Mouse (Mus musculus) ES-CJ7 (cell line): ENCODE data around the gene Gpha2.
A peak's percentile ranks its signal among the peaks of the same experiment; 100 is the strongest.

Source experiments
- DNase-seq: peaks from one replicate; pipeline ENCODE4 v3.0.0; 2011; ENCODE audit warnings: low read depth, low spot score

Gpha2 gene

GRCm38 (mm10) chr19:6226135-6226534 lies at the start of gene Gpha2:
Gpha2 (plus strand) TSS chr19:6226380.
- peak; percentile 94 for DNase-seq

DNA sequence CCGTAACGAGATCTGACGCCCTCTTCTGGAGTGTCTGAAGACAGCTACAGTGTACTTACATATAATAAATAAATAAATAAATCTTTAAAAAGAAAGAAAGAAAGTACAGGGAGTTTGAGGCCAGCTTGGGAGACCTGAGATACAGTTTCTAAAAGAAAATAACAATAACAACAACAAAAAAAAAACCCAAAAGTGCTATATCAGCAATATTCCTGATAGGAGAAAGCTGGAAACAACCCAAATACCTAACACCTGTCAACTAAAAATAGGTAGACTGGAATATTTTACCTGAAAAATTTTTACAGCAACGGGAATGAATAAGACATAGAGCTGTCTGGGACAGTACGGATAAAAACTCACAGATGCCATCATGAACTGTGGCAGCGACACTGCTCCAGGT lies 47.4 kb upstream of the Gpha2 start:
- DNase-seq: no peak

DNA sequence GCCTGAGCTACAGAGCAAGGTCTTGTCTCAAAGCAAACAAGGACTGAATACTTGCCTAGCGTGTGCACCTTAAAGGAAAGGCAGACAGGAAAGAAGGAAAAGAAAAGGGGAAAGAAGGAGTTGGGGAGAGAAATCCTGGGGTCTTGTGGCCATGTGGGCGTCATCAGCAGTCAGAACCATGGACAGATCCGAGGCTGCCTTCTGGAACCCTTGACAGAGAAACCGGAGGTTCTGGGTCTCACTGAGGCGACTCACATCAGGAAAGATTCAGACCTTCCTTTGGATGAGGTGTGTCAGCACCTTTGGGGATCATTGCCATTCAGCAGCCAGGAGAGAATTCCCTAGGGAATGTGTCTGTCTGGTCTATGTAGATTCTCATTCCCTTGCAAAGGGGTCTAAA lies 44.6 kb upstream of the Gpha2 start:
- DNase-seq: peak; percentile 52

GRCm38 (mm10) chr19:6182534-6182933 lies 43.6 kb upstream of the Gpha2 start:
- no peak for DNase-seq

- peak; percentile 79 for DNase-seq
These were observed 42.0 kb upstream of the Gpha2 start, which contains the start of gene Majin for GRCm38 (mm10) chr19:6184131-6184530. Majin (plus strand) TSS chr19:6184388.

DNA sequence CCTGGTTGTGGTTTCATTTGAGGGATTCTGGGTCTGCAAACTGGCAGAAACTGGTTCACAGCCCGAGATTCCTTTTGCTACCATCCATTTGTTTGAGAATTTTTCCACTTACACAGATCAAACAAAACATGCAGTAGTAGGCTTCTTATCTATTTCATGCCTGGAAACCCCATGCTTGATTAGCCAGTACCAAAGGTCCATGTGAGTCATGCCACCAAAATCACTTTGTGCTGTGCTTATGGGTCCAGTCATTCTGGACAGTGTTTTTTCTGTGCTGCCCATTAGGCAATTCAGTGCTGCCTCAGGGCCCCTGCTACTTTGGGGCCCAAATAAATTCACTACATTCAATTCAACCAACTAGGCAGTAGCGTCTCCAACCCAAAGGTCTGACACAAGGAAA lies 21.9 kb upstream of the Gpha2 start:
- no peak for DNase-seq

DNA sequence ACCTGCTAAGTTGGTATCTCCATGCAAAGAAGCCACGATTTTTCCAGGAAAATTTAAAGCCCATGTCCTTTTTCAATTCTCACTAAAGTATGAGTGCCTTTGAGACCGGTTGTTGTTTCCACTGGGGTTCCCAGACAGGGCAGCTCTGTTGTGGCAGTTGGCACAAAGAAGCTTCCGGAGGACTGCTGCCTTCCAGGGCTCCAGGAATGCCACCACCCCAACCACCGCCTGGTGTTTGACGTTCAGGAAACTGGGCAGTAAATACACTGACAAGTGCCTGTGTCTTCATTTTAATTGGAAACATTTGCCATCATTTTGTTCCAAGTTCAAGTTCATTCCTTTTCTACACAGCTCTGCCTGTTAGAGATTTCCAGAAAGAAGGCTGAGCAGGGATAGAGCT lies 19.5 kb upstream of the Gpha2 start:
- DNase-seq: no peak

- DNase-seq: no peak
These were observed 10.0 kb upstream of the Gpha2 start for GRCm38 (mm10) chr19:6216046-6216705.

GRCm38 (mm10) chr19:6218606-6219005 lies 7.6 kb upstream of the Gpha2 start:
- DNase-seq: no peak

DNA sequence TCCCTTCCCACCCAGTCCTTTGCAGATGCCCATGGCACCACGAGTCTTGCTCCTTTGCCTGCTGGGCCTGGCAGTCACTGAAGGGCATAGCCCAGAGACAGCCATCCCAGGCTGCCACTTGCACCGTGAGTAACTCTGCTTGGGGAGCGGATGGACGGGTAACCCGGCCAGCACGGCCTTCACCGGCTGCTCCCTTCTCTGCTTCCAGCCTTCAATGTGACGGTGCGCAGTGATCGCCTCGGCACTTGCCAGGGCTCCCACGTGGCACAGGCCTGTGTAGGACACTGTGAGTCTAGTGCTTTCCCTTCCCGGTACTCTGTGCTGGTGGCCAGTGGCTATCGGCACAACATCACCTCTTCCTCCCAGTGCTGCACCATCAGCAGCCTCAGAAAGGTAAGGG lies 583 bp downstream of the Gpha2 start:
- no peak for DNase-seq

- no peak for DNase-seq
These were observed 1.7 kb downstream of the Gpha2 start for GRCm38 (mm10) chr19:6227864-6228263.

- no peak for DNase-seq
These were observed 4.2 kb downstream of the Gpha2 start for GRCm38 (mm10) chr19:6230411-6230810.

GRCm38 (mm10) chr19:6231036-6231435 lies 4.9 kb downstream of the Gpha2 start:
- DNase-seq: no peak

GRCm38 (mm10) chr19:6233647-6234046 lies 7.5 kb downstream of the Gpha2 start:
- no peak for DNase-seq

- DNase-seq: no peak
These were observed 8.3 kb downstream of the Gpha2 start for GRCm38 (mm10) chr19:6234337-6235083.

GRCm38 (mm10) chr19:6235084-6236052 lies 9.2 kb downstream of the Gpha2 start, which contains the start of gene Ppp2r5b:
Ppp2r5b (minus strand) TSS chr19:6235872.
- DNase-seq: peak; percentile 86

- DNase-seq: peak; percentile 90
These were observed 9.9 kb downstream of the Gpha2 start for GRCm38 (mm10) chr19:6236053-6236441.

DNA sequence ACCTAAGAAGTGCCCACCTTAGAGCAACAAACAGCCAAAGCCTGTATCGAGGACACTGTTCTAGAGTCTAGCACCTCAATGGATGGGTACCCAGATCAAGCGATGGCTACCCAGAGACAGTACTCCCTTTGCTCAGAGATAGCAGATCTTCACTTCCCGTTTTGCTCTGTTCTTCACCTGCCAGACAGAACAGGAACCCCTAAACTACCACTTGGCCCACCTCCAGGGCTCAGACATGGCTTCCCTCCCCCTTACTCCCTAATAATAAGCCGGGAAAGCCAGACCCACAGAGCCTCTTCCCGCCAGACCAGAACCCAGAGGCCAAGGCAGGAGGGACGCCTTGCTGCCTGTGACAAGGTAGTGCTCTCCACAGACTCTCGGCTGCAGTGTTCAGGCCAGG lies 10.7 kb downstream of the Gpha2 start:
- no peak for DNase-seq

DNA sequence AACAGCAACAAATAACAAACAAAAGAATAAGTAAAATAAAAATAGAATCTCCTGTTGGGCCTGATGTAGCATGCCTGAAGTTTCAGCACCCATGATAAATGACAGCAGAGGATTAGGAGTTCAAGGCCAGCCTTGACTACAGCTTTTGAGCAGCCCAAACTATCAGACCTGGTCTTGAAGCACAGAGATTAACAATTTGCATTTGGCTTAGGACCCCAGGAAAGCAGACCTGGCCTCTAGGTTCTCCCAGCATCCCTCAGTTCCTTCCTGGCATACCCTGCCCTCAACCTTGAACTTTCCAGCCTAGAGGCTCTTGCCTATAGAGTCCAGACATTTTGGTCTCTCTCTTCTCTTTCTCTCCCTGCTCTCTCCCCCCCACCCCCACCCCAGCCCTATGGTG lies 12.6 kb downstream of the Gpha2 start:
- peak; percentile 74 for DNase-seq

- peak; percentile 46 for DNase-seq
These were observed 14.0 kb downstream of the Gpha2 start for GRCm38 (mm10) chr19:6240136-6240535.

DNA sequence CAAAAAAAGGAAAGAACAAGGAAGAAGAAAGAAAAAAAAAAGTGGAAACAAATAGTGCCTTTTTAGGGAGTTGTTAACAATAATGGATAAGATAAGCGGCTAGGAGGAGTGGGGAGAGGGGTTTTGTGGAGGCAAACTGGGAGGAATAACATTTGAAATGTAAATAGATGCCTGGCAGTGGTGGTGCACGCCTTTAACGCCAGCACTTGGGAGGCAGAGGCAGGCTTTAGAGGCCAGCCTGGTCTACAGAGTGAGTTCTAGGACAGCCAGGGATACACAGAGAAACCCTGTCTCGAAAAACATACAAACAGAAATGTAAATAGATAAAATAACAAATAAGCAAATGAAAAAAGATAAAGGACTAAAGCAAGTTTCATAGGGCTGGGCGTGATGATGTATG lies 14.5 kb downstream of the Gpha2 start:
- peak; percentile 69 for DNase-seq
